Mouse (Mus musculus): Measurements from ENCODE around the gene 4933425L06Rik.

4933425L06Rik gene

GRCm38 (mm10) chr13:105139881-105140280, 58.0 kb downstream of the 4933425L06Rik start:
- DNase-seq: no peak

DNA sequence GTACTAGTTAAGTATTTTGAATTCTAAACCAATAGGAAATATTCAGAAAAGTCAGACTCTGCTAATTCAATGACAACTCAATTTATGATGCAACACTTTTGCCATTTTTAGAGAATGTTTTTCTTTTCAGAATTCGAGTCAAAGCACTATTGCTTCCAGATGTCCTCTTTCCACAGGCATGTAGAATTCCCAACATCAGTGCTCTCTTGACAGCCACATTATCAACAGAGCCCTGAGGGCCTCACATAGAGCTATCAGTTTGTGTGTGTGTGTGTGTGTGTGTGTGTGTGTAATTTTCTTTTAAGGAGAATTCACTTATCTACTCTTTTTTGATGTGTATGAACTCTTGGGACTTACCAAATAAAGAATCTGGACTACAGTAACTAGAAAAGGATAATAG, 64.9 kb downstream of the 4933425L06Rik start:
- DNase-seq: no peak

GRCm38 (mm10) chr13:105147795-105148418, 66.0 kb downstream of the 4933425L06Rik start:
- no peak for DNase-seq

- no peak for DNase-seq
Measured at GRCm38 (mm10) chr13:105150006-105150405, 68.1 kb downstream of the 4933425L06Rik start.

DNA sequence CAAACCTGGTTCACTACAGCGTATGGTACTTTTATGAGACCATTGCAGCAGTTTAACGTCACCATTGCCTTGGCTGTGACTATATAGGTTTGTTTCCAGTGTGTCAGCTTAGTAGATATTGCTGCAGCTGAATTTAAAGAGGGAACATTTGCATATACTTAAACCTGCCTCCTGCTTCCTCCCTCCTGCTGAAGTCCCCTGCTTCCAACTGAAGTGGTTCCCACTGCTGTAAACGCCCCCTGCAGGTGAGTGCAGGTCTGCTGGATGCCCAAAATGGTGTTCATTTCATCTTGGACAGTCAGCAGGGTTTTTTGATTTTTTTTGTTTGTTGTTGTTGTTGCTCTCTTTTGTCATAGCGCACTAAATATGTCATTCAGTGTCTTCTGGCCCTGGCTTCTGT, 72.0 kb downstream of the 4933425L06Rik start:
- no peak for DNase-seq

DNA sequence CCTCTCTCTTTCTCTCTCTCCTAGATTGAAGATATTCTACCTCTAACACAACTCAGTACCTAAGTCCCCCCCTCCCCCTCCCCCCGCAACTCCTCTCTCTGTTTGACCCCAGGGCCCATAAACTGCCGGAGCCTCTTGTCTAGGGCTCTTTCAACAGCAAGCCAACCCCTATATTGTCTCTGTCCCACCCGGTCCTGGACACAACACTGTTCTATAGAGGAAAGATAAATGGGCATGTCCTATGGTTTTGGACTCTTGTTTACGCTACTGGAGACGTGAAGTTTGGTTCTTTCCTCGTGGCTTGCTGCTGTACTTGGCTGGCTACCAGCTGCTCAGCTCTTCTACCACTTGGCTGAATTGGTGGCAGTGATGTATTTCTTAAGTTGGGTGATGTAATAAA, 83.5 kb downstream of the 4933425L06Rik start:
- no peak for DNase-seq

Data from spleen, adult 18-20 months (tissue).